Mouse (Mus musculus) cerebral cortex, adult 2 months (tissue): ENCODE results near the gene Tmsb10.

Source experiments
- whole genome bisulfite sequencing: fragments of 180-500 bp; shearing (Covaris S2); methylation state at CpG from one replicate; pipeline ENCODE4 v1.1.7; 2018; 5-methylcytosine and 5-hydroxymethylcytosine counted together

Gene Tmsb10

DNA sequence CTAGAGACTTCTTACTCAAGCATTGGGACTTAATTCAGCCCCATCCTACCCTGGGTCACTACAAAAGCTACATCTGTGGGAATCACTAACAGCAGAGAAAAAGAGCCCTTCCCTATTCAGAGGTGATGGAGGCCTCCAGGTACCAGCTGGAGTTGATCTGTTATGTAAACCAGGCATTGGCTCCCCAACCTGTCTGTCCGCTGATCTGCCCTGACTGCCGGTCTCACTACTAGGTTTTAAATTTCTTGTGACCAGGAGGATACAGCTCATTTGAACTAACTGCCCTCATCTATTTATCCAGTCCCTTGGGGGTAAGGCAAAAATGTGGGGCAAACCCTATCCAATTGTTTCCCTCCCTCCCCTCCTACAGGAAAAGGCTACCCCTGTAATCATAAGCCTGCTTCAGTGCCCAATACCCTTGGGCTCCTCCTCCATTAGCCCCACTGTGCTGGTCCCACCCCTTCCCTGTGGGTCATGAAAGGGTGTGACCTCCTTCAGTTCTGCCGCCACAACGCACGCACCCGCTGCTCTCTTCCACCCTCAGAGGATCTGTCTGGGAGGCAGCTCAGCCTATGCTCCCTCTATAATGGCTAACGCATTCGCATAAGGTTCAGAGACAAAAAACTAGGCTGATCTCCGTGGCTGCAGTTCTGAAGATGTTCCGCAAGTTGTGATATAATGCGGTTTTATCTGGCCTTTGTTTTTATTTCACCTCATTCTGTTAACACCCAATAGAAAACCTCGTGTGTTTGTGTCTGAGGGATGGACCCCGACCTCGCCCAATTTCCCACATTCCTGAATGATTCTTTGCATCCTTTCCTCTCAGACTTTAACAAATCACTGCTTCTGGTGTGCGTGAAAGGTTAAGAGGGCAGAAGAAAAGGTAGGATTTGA is 2.1 kb downstream of the Tmsb10 start:
- WGBS, result 24% methylated on average over 15 of the region's 15 CpGs

GRCm38 (mm10) chr6:72955517-72956198 is 2.9 kb downstream of the Tmsb10 start:
- 52% methylated on average over 8 of the region's 8 CpGs for WGBS

DNA sequence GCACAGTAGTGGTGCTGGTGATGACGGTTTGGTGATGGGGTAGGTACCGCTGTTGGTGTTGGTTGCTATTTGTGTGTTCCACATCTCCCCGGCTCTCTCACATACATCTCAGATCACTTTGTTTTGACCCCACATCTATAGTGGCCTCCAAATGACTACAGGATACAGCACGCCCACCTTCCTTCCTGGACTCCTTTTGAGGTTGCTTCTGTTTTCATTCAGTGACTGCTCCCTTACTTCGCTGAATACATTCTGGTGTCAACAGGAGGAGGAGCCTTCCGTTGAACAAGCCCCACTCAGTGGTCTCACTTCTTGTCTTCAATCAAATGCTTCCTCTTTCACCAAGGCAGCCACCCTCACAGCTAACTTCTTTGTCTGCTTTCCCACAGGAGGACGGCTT is 3.8 kb downstream of the Tmsb10 start:
- WGBS, result 66% methylated on average over 7 of the region's 7 CpGs

DNA sequence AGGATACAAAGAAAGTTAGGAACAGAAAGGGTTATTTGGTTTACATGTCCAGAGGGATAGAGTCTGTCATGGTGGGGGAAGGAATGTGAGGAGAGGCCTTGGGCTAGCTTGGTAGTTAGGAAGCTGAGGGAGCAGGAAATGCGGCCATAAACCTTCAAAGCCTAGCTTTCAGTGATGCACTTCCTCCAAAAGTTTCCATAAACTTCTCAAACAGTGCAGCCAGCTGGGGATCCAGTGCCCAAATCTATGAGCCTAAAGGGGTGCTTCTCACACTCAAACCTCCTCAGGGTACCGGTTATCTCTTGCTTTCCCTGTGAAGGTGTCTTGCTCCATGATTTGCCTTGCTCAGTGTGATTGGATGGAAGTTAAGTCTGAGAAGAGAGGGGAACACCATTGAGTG is 5.6 kb downstream of the Tmsb10 start:
- WGBS, result 94% methylated on average over 2 of the region's 2 CpGs

- WGBS, result 70% methylated on average over 2 of the region's 2 CpGs
These were observed 6.3 kb downstream of the Tmsb10 start for GRCm38 (mm10) chr6:72952221-72952620.

GRCm38 (mm10) chr6:72949161-72949756 is 9.3 kb downstream of the Tmsb10 start:
- WGBS, result 49% methylated on average over 9 of the region's 9 CpGs

- 90% methylated on average over 3 of the region's 3 CpGs for WGBS
These were observed 10.2 kb downstream of the Tmsb10 start for GRCm38 (mm10) chr6:72948392-72948791.

DNA sequence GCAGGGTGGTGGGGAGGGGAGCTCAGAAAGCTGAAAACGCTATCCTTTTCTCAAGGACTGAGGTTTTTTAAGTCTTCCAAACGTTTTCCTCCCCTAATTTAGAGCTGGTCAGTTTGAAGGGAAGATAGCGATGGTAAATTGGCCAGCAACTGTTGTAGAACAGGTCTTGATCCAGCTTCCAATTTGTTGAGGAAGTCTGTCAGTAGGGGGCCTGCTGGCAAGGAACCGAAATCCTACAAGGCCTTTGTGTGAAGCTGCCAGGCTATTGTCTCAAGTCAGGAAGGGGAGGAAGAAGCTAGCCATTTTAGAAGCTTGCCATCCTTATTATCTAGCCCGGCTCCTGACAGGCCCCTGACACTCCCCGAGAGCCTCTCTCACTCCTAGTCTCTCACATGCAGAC is 10.6 kb downstream of the Tmsb10 start:
- WGBS, result 55% methylated on average over 6 of the region's 6 CpGs

DNA sequence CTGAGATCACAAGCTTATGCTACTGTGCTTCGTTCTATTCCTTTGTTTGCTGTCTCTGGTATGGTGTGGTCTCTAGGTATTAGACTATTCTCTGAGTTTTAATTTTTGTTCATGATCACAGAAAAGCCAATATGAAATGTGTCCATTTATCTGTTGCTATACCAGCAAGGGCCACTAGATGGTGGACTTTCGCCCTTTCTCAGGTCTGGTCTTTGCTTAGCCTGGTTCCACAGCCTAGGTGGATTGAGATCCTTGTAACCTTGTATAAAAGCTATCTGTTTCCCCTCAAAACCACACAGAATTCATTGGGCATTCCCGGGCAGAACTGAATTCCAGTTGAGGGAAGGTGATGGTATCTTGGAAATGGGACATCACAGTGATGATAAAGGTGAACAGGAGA is 18.1 kb downstream of the Tmsb10 start:
- 6% methylated on average over 3 of the region's 3 CpGs for WGBS

DNA sequence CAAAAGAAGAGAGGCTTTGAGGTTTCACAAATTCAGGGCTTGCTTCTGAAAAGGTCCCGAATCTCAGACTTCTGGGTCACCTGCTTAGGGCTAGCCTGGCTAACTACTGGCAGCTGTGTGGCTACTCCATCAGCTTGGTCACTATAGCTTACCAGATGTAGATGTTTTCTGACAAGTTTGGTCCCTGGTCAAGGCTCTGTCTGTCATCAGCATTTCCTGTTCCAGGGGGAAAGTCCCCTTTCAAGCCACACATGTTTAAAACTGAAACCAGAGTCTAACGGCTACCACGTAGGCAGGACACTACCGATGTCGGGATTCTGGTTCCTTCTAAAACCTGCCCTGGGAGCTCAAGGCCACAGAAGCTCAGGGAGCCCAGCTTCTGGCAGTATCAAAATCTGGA is 20.7 kb downstream of the Tmsb10 start:
- WGBS, result 73% methylated on average over 5 of the region's 5 CpGs

GRCm38 (mm10) chr6:72937430-72937829 is 21.1 kb downstream of the Tmsb10 start:
- WGBS, result 81% methylated on average over 3 of the region's 3 CpGs

DNA sequence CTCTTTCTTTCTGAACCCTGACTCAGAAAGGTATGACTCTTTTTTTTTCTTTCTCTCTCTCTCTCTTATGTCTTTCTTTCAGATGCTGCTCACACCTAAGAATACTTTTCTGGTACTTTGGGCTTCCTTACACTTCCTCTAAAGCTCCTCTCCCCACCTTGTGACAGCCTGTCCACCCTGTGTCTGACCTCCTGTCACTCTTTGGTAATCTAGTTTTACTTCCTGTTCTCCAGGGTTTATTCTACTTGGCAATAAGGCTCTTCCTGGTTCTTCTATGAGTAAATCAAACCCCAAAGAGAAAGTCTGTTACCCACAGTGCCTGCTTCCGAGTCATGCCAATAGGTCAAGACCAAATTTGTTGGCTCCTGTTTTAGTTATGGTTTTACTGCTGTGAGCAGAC is 25.6 kb downstream of the Tmsb10 start:
- 93% methylated on average over 1 of the region's 1 CpGs for WGBS

DNA sequence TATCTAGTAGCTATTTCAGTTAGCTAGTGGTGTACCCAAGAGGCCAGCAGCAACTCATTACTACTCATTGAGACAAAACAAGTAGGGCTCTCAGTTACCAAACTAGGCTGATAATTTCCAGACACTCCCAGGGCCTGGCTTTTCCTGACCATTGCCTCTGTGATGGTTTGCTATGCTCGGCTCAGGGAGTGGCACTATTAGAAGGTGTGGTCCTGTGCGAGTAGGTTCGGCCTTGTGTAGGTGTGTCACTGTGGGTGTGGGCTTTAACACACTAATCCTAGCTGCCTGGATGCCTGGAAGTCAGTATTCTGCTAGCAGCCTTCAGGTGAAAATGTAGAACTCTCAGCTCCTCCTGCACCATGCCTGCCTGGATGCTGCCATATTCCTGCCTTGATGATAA is 27.0 kb downstream of the Tmsb10 start:
- 87% methylated on average over 3 of the region's 3 CpGs for WGBS

DNA sequence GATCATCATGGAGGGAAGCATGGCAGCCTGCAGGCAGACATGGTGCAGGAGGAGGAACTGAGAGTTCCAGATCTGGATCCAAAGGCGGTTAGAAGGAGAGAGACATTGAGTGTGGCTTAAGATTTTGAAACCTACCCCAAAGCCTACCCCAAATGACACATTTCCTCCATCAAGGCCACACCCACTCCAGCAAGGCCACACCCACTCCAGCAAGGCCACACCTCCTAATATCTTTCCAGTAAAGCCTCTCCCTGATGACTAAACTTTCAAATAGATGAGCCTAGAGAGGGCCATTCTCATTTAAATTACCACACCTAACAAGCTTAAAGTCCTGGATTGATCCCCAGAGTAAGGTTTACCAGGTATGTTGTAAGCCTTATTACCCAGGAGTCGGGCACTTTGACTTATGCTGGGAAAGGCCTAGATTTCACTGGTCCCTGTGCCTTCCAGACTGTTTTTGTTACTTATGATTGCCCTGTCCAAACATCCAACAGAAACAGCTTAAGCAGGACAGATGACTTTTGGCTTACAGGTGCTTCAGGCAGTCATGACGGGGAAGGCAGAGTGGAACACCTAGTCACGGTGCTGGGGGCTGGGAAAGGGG is 28.7 kb downstream of the Tmsb10 start:
- 91% methylated on average over 4 of the region's 4 CpGs for WGBS

- 28% methylated on average over 9 of the region's 9 CpGs for WGBS
These were observed 31.6 kb downstream of the Tmsb10 start for GRCm38 (mm10) chr6:72926755-72927482.

DNA sequence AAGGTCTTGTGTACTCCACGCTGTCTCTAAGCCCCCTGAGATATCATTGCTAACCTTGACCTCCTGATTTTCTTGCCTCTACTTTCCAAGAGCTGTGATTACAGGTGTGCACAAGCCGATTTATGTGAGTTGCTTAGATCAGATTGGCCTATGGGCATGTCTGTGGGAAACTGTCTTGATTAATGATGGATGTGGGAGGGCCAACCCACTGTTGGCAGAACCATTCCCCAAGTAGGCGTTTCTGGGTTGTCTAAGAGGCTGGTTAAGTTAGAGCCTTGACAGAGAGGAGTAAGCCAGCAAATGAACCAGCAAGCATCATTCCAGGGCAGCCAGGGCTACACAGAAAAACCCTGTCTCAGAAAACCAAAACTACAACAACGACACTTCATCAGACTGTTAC is 32.5 kb downstream of the Tmsb10 start:
- WGBS, result 83% methylated on average over 4 of the region's 4 CpGs

DNA sequence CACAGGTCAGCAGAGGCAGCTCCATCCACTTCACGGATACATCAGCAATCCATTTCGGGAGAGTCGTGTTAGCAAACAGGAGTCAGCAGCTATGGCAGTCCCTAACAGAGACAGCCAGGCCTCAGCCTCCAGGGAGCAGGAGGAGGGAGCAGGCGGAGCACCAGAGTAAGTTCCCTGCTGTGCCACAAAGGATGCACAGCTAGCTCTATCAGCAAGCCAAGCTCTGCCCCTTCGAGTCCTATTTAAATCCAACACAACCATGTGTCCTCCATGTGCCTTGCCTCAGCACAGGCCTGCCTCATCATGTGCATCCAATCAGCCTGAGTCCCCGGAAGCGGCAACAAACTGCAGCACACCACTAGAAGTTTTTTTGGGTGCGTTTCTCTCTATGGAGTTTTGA is 35.2 kb downstream of the Tmsb10 start:
- WGBS, result 85% methylated on average over 8 of the region's 8 CpGs

DNA sequence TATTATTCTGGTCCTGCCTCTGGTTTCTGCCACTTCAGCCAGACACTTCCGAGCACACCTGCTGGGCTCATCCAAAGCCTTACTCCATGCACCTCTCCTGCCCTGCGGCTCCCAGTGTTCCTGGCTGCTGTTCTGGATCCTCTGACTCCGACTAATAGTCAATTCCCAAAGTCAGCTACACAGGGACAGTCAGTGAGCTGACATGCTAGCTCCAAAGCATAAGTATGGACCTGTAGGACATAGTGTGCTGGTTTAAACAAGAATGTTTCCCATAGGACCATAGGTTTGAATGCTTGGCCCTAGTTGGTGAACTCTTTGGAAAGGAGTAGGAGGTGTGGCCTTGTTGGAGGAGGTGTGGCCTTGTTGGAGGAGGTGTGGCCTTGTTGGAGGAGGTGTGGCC is 37.5 kb downstream of the Tmsb10 start:
- 92% methylated on average over 3 of the region's 3 CpGs for WGBS

GRCm38 (mm10) chr6:72918510-72919033 is 40.0 kb downstream of the Tmsb10 start:
- WGBS, result 67% methylated on average over 9 of the region's 9 CpGs

- 93% methylated on average over 7 of the region's 7 CpGs for WGBS
These were observed 42.2 kb downstream of the Tmsb10 start for GRCm38 (mm10) chr6:72916330-72916729.

DNA sequence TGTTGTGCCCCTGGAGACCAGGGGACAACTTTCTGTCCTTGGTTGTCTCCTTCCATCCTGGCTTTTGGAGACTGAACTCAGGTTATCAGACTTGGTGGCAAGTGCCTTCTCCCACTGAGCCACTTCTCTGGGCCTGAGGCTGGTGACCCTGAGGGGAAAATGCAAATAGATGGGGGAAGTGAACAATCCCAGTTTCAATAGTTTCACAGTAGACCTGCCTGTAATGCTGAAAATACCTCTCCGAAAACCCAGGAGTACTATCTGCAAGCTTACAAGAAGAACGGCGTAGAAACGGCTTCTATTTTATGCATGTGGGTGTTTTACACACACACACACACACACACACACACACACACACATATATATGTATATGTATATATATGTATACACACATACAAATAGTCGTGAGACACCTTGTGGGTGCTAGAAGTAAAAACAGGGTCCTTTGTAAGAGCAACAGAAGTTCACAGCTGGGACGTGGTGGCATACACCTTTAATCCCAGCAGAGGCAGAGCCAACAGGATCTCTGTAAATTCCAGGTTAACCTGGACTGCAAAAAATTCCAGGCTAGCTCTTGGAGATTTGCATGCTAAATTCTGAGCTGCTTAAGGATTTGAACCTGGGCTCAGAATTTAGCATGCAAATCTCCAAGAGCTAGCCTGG is 44.3 kb downstream of the Tmsb10 start:
- 82% methylated on average over 6 of the region's 6 CpGs for WGBS
